Mouse (Mus musculus) heart, postnatal 14 days (tissue): Measurements from ENCODE around the gene Triobp. TPM values are rescaled to one million over a fixed set of nuclear protein-coding genes. Genes with fewer than 3 reads are reported as not detected.
A peak's percentile ranks its signal among the peaks of the same experiment; 100 is the strongest.
"Not testable (repeated sequence)": the region's sequence is repeated elsewhere in the genome, so short reads cannot be mapped to it uniquely, and the experiment has no call there.

ENCODE experiments used
- DNase-seq, 2 experiments: peaks; one replicate each; pipeline ENCODE4 v3.0.0; 2021 to 2022
- intact Hi-C: fragments of 180-260 bp; cut with DNase I; formaldehyde crosslinking; loops from one replicate; pipeline ENCODE4 v1.15.1; 2025
- total RNA-seq, 2 experiments: library from RNA; stranded (reverse); gene quantifications; 2 replicates each; pipeline ENCODE4 v1.2.3; 2021

Gene Triobp
- total RNA-seq, 2 experiments from 2014 or later = 44.6 to 49.6 TPM

DNA sequence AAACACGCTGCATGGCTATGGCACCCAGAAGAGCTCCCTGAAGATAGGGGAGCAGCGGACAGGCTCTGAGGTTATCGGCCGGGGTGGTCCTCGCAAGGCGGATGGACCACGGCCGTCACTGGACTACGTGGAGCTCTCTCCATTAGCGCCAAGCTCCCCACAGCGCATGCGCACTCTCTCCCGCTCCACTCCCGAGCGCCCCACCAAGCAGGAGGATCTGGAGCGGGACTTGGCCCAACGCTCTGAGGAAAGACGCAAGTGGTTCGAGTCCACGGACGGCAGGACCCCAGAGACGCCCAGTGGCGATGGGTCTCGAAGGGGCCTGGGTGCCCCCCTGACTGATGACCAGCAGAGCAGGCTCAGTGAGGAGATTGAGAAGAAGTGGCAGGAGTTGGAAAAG is 45.4 kb downstream of the Triobp start:
- DNase-seq = no peak
- intact Hi-C loops = no loop called here

GRCm38 (mm10) chr15:78995916-78996315 is 48.4 kb downstream of the Triobp start:
- no peak for DNase-seq
- intact Hi-C loops = no loop called here

DNA sequence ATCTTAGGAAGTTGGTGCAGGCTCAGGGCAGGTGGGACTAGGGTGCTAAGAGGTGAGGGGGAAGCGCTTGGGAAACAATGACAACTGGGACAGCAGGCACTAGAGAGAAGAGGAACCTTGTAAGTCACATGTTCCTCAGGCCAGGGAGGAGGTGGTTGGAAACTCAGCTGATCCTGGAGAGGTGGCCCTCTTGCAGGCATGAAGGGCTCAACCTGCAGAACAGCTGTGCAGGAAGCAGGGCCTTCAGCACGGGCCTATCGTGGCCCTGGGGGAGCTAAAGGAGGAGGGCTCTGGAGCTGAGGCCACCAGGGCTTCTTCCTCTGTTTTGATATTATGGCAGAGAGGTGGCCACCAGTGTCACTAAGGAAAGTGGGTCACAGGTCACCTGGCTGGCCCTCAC is 49.1 kb downstream of the Triobp start:
- intact Hi-C loops = no loop called here
- no peak for DNase-seq

DNA sequence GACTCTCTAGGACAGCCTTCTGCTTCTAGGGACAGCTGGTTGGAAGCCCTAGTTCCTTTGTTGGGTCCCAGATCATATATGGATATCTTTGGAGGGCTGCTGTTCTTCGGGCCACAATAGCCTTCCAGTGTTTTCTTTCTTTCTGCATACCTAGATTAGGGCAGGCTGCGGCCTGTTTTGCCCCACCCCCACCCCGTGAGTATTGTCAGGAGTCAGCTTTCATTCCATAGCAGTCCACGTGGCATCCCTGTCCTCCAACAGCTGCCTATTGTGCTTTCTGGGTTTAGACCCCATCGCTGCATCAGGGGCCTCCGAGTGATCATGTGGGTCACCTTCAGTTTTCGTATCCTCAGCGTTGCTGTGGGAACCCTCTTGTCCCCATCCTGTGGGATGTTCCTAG is 50.8 kb downstream of the Triobp start:
- no peak for DNase-seq
- intact Hi-C loops = no loop called here

GRCm38 (mm10) chr15:78999586-78999985 is 52.1 kb downstream of the Triobp start:
- no peak for DNase-seq
- intact Hi-C loops = no loop called here

DNA sequence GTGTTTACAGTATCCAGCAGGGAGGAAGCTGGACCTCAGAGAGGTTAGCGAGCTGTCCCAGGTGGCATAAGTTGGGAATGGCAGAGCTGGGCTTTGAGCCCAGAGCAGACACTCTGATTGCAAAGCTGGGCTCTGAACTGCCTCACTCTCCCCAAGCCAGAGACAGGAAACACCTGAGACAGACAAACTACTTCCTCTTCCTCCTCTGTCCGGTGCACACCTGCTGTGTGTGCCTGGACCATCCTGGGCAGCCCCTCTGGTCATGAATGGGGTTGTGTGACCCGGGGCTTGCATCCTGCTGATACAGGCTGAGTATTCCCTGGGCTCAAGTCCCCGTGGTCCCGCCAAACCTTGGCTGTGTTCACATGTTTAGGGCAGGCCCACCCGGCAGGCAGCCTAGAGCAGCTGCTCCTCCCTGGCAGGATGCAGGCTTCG is 52.9 kb downstream of the Triobp start:
- DNase-seq = no peak
- intact Hi-C loops = no loop called here

- intact Hi-C loops = no loop called here
Observed at GRCm38 (mm10) chr15:79001559-79001958, 54.0 kb downstream of the Triobp start.

GRCm38 (mm10) chr15:79002036-79002435 is 54.5 kb downstream of the Triobp start:
- intact Hi-C loops = no loop called here

More at GRCm38 (mm10) chr15:79001559-79001958, 54.0 kb downstream of the Triobp start:
- no peak for DNase-seq

GRCm38 (mm10) chr15:79003079-79003478 is 55.6 kb downstream of the Triobp start:
- intact Hi-C loops = no loop called here
- DNase-seq = no peak

More at GRCm38 (mm10) chr15:79002036-79002435, 54.5 kb downstream of the Triobp start:
- DNase-seq = no peak

DNA sequence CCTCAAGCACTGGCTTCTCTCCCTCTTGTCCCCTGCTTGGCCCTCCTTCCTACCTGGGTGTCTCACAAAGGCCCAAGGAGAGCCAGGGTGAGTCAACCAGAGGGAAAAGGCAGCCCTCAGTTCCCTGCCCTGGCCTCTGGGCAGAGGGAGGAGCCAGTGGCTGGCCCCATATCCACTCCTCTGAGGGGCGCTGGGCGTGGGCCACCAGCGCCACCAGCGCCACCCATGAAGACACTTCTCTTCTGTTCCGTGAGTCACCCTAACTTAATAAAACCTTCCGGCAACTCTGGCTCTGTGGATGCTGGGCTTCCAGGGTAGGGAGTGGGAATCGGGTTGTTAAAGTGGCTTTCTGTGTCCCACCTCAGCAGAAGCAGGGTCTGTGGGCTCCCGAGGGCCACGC is 58.1 kb downstream of the Triobp start:
- DNase-seq = no peak
- intact Hi-C loops = no loop called here

GRCm38 (mm10) chr15:79006638-79007037 is 59.1 kb downstream of the Triobp start:
- intact Hi-C loops = no loop called here

DNA sequence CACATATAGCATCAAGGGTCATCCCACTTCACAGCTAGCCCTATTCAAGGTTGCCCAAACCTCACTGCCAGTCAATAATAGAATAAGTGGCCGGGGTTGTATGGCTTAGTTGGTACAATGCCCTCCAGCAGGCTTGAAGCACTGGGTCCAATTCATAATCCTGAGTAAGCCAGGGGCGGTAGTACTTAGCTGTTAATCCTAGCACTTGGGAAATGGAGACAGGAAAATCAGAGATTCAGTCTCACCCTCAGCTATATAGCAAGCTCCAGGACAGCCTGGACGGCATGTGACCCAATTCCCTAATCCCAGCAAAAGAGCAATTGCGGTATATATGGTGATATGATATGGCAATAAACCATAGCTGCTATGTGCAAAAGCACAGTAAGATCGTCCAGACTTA is 59.5 kb downstream of the Triobp start:
- no peak for DNase-seq
- intact Hi-C loops = no loop called here

More at GRCm38 (mm10) chr15:79006638-79007037, 59.1 kb downstream of the Triobp start:
- no peak for DNase-seq

DNA sequence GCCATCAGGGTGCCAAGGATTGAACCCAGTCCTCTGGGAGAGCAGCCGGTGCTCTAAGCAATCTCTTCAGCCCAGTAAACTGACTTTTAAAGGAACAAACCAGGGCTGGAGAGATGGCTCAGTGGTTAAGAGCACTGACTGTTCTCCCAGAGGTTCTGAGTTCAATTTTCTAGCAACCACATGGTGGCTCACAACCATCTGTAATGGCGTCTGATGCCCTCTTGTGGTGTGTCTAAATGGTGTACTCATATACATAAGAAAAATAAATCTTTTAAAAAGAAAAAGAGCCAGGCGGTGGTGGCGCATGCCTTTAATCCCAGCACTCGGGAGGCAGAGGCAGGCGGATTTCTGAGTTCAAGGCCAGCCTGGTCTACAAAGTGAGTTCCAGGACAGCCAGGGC is 60.3 kb downstream of the Triobp start:
- DNase-seq, intact Hi-C loops: not testable (repeated sequence)

- DNase-seq = no peak
- intact Hi-C loops = no loop called here
Observed at GRCm38 (mm10) chr15:79009734-79010133, 62.2 kb downstream of the Triobp start.

DNA sequence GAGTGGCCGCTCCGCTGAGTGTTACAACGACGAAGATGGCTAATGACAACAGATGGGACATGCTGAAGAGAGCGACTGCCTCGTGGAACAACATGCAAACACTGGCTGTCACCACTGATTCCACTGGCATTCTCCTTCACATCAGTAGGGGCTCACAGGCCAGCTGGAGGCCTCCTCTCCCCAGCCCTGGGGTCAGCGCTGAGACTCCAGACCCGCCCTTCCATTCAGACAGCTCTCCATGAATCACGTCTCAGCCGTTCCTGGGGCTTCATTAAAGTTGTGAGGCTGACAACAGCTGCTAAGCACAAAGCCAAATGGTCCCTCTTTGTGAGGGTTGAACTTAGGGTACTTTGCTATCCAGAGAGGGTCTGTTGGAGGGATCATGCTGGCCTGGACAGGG is 64.0 kb downstream of the Triobp start:
- DNase-seq = no peak
- intact Hi-C loops = no loop called here

- intact Hi-C loops = no loop called here
- DNase-seq = no peak
Observed at GRCm38 (mm10) chr15:79013382-79013781, 65.9 kb downstream of the Triobp start.

DNA sequence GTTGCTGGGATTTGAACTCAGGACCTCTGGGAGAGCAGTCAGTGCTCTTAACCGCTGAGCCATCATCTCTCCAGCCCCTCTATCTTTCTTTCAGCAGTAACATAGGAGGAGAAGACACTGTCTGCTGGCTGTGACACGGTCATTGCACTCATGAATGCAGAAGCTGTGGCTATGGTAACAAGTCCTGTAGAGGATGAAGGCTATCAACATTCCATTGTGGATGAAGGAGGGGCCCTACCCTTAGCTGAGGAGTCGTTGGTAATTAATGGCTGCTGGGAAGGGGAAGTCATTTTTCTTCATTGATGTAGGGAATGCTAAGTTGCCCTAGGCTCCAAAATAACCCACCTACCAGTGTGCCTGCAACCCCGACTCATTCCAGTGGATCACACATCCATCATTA is 70.7 kb downstream of the Triobp start:
- intact Hi-C loops = no loop called here
- DNase-seq = no peak

DNA sequence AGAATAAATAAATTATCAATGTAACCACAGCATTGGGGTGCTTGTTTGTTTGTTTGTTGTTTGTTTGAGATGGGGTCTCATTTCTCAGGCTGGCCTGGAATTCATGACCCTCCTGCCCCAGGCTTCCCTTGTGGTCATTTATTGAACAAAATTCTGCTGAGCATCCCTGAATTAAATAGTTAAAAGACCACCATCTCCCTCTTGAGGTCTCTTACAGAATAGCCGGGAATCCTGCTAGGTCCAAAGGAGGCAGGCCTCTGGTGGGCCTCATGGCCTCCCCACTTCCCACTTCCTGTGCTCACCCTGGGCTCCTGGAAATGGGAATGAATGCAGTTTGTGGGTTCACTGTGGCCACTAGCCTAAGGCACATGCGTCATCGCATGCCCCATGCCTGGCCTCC is 71.4 kb downstream of the Triobp start:
- intact Hi-C loops = no loop called here
- no peak for DNase-seq

DNA sequence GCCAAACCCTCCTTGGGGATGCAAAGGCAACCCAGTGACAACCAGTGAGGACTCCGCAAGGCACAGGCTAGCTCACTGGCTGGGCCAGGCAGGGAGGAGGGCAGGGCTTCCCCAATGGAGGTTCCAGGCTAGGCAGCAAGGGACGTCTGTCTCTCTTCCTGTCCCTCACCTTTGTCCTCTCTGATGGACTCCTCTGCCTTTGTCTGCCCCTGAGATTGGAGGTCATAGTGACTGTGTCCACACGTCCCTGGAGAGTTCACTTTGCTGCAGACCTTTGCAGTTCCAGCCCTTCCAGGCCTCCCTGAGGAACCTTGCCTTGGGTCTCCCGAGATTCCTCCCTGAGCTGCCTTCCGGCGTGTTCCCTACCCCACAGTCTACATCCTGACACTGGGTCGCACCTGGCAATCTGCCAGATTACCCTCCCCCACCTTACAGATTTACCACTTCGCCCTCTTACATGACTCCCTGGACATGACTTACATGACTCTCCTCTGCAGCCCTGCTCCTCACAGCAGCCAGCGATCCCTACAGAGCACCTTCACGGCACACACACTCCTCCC is 75.2 kb downstream of the Triobp start:
- DNase-seq = no peak
- intact Hi-C loops = no loop called here

DNA sequence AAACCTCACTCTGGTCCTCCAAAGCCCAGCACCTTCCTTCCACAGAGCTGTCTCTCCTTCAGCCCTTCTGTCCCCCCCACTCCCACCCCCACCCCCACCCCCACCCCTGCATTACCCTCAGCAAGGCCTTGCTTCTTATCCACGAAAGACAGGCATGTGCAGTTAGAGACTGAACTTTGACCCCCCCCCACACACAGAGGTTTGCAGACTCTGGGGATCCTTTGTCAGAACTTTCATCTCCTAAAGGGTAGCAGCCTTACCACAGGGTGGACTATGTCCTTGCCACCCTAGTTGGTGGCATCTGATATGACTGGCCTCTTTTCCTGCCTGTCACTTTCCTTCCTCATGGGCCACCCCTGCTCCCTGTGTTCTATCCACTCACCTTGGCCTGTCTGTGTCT is 75.8 kb downstream of the Triobp start:
- intact Hi-C loops = no loop called here
- no peak for DNase-seq

GRCm38 (mm10) chr15:79025687-79026308 is 78.3 kb downstream of the Triobp start:
- DNase-seq = peak in 1 of 2 experiments; percentile 36
- intact Hi-C loops = loop anchor here (2.0 kb wide), 1 partner anchor 35 kb away; no protein-coding TSS in a partner anchor

DNA sequence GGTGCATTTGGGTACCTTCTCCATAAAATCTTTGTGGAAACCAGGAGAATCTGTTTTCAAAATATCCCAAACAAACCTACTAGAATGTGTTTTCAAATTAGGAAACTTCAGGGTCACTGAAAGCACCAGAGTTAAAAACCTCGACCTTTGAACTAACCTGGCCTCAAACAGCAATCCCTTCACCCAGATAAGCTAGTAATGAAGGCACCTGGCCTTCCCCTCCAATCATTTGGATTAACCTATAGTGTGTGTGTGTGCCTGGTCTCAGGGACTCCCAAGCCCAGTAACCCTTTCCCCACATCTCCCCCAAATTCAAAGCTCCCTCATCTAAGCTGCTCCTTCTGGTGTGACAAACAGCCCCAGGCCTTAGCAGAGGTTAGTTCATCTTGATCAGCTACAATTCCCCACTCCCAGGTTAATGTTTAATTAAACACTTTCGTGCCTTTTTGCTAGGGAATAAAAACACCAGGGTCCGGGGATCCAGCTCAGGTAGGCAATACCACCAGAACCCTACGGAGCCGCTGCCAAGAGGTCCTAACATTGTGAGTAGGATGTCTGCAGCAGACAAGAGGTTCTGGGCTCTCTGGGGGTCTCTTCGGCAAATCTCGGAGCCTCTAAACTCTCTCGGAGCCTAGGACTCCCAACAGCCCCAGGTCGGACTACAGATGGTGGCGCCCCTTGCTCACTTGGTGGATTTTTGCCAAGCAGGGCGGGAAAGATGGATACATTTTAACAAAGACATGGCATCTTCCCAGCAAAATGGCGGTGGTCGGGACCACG is 79.2 kb downstream of the Triobp start:
- intact Hi-C loops = no loop called here
- no peak for DNase-seq
